Mouse (Mus musculus) liver, embryonic 14.5 days (tissue): ENCODE data around the gene Gkn2. TPM values are rescaled to one million over a fixed set of nuclear protein-coding genes. Genes with fewer than 3 reads are reported as not detected.

Source experiments
- ATAC-seq: fragments of 200-750 bp; cut with Nextera tagmentation; 2 replicates; pipeline ENCODE4 v1.8.0; 2017; ENCODE audit warnings: moderate number of reproducible peaks, mild to moderate bottlenecking, moderate library complexity; ENCODE audit not compliant: insufficient read depth
- DNase-seq, 3 experiments: peaks; one replicate each; pipeline ENCODE4 v3.0.0-alpha.2; 2012 to 2013; ENCODE audit warnings: low read depth in 3 of 3, low spot score in 3 of 3
- H3K27ac ChIP-seq: fragments of 300-500 bp; sonication (generic); 2 replicates; pipeline ENCODE4 v1.5.1; 2014; ENCODE audit warnings: moderate library complexity, mild to moderate bottlenecking, control low read depth, inconsistent platforms
- H3K27me3 ChIP-seq: fragments of 300-500 bp; sonication (generic); 2 replicates; pipeline ENCODE4 v1.6.1; 2014; ENCODE audit warnings: mild to moderate bottlenecking, low read length, moderate library complexity; ENCODE audit not compliant: control insufficient read depth, insufficient read depth
- H3K36me3 ChIP-seq: fragments of 300-500 bp; sonication (generic); replicated peaks from 2 replicates; pipeline ENCODE4 v1.6.1; 2014; ENCODE audit warnings: low read depth; ENCODE audit not compliant: control insufficient read depth, insufficient read depth
- H3K4me1 ChIP-seq, 2 experiments: fragments of 200-500 bp in 1 of 2; fragments of 300-500 bp in 1 of 2; sonication (generic) in 1 of 2; replicated peaks; 2 replicates each; pipeline ENCODE4 v1.6.1; 2012 to 2014; ENCODE audit warnings: antibody characterized with exemption in 1 of 2, inconsistent platforms in 1 of 2, low read length in 1 of 2; ENCODE audit not compliant: control insufficient read depth in 2 of 2, insufficient read depth in 2 of 2
- H3K4me2 ChIP-seq: fragments of 300-500 bp; sonication (generic); 2 replicates; pipeline ENCODE4 v1.6.1; 2014; ENCODE audit warnings: low read depth, mild to moderate bottlenecking, control low read depth, moderate library complexity
- H3K4me3 ChIP-seq, 2 experiments: fragments of 200-500 bp in 1 of 2; fragments of 300-500 bp in 1 of 2; sonication (generic) in 1 of 2; 2 replicates each; pipeline ENCODE4 v1.5.1; 2012 to 2014; ENCODE audit warnings: low read depth in 2 of 2, low read length in 2 of 2, mild to moderate bottlenecking in 2 of 2, control low read depth in 1 of 2, inconsistent platforms in 1 of 2, moderate library complexity in 1 of 2; ENCODE audit not compliant: insufficient read depth in 1 of 2
- H3K9ac ChIP-seq: fragments of 300-500 bp; sonication (generic); replicated peaks from 2 replicates; pipeline ENCODE4 v1.6.1; 2014; ENCODE audit warnings: mild to moderate bottlenecking, control low read depth, moderate library complexity
- H3K9me3 ChIP-seq: fragments of 300-500 bp; sonication (generic); 2 replicates; pipeline ENCODE4 v1.6.1; 2016; ENCODE audit warnings: low read length, mixed read lengths; ENCODE audit not compliant: control insufficient read depth
- CTCF ChIP-seq: IDR thresholded peaks from 2 replicates; pipeline ENCODE4 v1.5.1; 2016; ENCODE audit warnings: antibody characterized with exemption, low read depth, control low read depth
- EP300 ChIP-seq: IDR thresholded peaks from 2 replicates; pipeline ENCODE4 v1.6.1; 2016; ENCODE audit warnings: antibody characterized with exemption, low read depth
- WGBS: fragments of 180-500 bp; shearing (Covaris S2); extraction: QIAGEN DNeasy Blood & Tissue Kit; methylation state at CpG from one replicate; pipeline ENCODE4 v1.1.7; 2014; ENCODE audit not compliant: insufficient replicate concordance; 5-methylcytosine and 5-hydroxymethylcytosine counted together
- polyA plus RNA-seq, 2 experiments: library from polyadenylated mRNA; depleted of rRNA in 1 of 2; stranded (reverse) in 1 of 2; unstranded in 1 of 2; fragments of >200 nt; fragmentation: Nextera tagmentation in 1 of 2; extraction: Ambion mirVana in 1 of 2; gene quantifications; 2 replicates each; pipeline versions ENCODE4 v1.2.1 to v1.2.3; 2012 to 2014

The Gkn2 gene
- polyA plus RNA-seq, 2 experiments = not detected

DNA sequence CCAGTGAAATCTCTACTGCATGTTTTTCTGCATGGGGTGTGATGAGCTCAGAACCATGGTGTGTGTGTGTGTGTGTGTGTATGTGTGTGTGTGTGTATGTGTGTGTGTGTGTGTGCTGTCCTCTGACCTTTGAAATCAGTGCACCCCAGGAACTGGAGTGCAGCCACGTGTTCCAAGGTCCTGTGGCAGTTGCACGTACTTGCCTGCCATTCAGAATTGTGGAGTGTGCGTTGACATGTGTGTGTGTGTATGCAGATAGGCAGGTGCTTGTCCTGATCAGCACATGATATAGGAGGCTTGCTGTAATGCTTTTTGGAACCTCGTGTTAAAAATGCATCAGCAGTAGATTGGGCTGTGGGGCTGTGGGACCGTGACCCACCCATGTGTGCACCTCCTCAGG is 53.8 kb downstream of the Gkn2 start:
- H3K9me3 ChIP-seq = no peaks in the 10 kb centered on the region
- ATAC-seq = no peak
- no peak overlapping the region for H3K4me3 ChIP-seq
- no peak overlapping the region for H3K4me2 ChIP-seq
- no peak overlapping the region for H3K9ac ChIP-seq
- H3K4me1 ChIP-seq = peaks cover 0 to 3% of the 10 kb centered on the region in 2 experiments; a peak in 1 of 4 replicates
- no peak for TF ChIP-seq EP300
- TF ChIP-seq CTCF = no peak
- no peak for DNase-seq
- H3K27me3 ChIP-seq = no peaks in the 10 kb centered on the region
- H3K27ac ChIP-seq = no peak overlapping the region
- 58% methylated on average over 5 of the region's 5 CpGs for WGBS
- no peaks in the 10 kb centered on the region for H3K36me3 ChIP-seq

DNA sequence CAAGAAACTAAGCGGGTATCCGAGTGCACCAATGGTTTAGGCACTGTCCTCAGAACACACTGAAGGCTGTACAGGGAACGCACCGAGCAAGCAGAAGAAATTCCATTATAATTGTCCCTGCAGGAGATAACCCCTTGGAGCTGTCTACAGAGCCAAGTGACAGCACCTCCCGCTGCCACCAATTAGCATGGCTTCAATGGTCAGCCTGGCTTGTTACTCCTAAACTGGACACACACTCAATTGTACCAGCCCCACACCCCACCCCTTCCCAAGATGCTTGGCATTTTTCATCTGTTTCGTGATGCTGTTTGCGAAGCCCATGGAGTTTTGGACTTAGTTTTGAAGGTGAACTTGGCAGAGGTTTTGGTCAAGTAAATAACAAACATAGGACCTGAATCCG is 54.5 kb downstream of the Gkn2 start:
- DNase-seq (no peak), ATAC-seq (no peak)
- H3K27me3 ChIP-seq = no peaks in the 10 kb centered on the region
- no peak overlapping the region for H3K4me2 ChIP-seq
- no peaks in the 10 kb centered on the region for H3K36me3 ChIP-seq
- H3K27ac ChIP-seq = no peak overlapping the region
- no peaks in the 10 kb centered on the region for H3K9me3 ChIP-seq
- 68% methylated on average over 8 of the region's 8 CpGs for WGBS
- TF ChIP-seq EP300 (no peak), CTCF (no peak)
- H3K4me3 ChIP-seq = no peak overlapping the region
- peaks cover 0 to 3% of the 10 kb centered on the region in 2 experiments; a peak in 1 of 4 replicates for H3K4me1 ChIP-seq
- no peak overlapping the region for H3K9ac ChIP-seq

DNA sequence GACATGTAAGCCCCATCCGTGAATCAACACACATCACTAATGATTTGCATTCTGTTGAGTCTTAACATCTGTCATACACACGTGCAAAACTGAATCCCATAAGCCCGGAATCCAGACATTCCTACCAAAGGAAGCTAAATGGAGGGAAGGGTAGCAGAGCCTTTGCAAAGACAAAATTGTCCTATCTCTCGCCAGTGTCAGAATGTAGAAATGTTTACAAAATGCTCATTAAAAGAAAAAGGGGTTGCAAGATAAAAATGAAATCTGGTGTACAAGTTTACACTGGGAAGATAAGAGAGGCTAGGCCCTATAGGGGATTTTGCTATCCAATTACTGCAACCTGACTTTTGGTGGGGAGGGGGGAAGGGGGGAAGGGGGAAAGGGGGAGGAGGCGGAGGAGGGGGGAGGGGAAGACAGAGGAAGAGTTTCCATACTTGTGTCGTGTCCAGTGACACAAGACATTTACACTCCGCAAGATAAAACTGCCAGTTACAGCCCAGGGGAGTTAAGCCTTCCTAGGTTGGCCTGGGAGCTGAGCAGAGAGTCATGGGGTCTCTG is 55.4 kb downstream of the Gkn2 start, which contains the start of gene Bmp10:
Gene Bmp10 (plus strand): TSS at position 508 of the 558 bp plus-strand sequence.
- 55% methylated on average over 7 of the region's 7 CpGs for WGBS
- no peaks in the 10 kb centered on the region for H3K27me3 ChIP-seq
- H3K27ac ChIP-seq = no peak within 1 kb of the TSS
- H3K9me3 ChIP-seq = no peaks in the 10 kb centered on the region
- H3K4me1 ChIP-seq = peaks cover 0 to 3% of the 10 kb centered on the region in 2 experiments; a peak in 1 of 4 replicates
- H3K4me3 ChIP-seq = peak within 1 kb of the TSS in 1 of 2 experiments; percentile 34; a peak in 2 of 4 replicates
- no peak within 1 kb of the TSS for H3K9ac ChIP-seq
- H3K4me2 ChIP-seq = no peak within 1 kb of the TSS
- H3K36me3 ChIP-seq = no peaks in the 10 kb centered on the region
- no peak for TF ChIP-seq EP300
- TF ChIP-seq CTCF = no peak
- ATAC-seq (no peak), DNase-seq (no peak)

Other genes starting within 250 kb of the Gkn2 start
- gene Antxr1, start 37.5 kb upstream of the Gkn2 start, polyA plus RNA-seq (2012; rRNA removed) = 0.42 and 0.75 TPM in 2 replicates
- gene Antxr1, start 37.5 kb upstream of the Gkn2 start, polyA plus RNA-seq (2014; fragmentation: Nextera tagmentation; extraction: Ambion mirVana) = 0.27 and 0.40 TPM in 2 replicates
- not detected in 2 replicates for gene Gkn1, start 22.4 kb upstream of the Gkn2 start, polyA plus RNA-seq (2012; rRNA removed)
- not detected in 2 replicates for gene Gkn1, start 22.4 kb upstream of the Gkn2 start, polyA plus RNA-seq (2014; fragmentation: Nextera tagmentation; extraction: Ambion mirVana)
- gene Gkn3, start 15.6 kb downstream of the Gkn2 start, polyA plus RNA-seq (2012; rRNA removed) = 0.03 and 0.08 TPM in 2 replicates
- gene Gkn3, start 15.6 kb downstream of the Gkn2 start, polyA plus RNA-seq (2014; fragmentation: Nextera tagmentation; extraction: Ambion mirVana) = not detected in 2 replicates
- 0.60 and 0.65 TPM in 2 replicates for gene Bmp10, start 55.6 kb downstream of the Gkn2 start, polyA plus RNA-seq (2012; rRNA removed)
- 0.15 and 0.18 TPM in 2 replicates for gene Bmp10, start 55.6 kb downstream of the Gkn2 start, polyA plus RNA-seq (2014; fragmentation: Nextera tagmentation; extraction: Ambion mirVana)
- gene Arhgap25, start 159.9 kb downstream of the Gkn2 start, polyA plus RNA-seq (2012; rRNA removed) = 1.2 and 1.5 TPM in 2 replicates
- 2.3 and 2.6 TPM in 2 replicates for gene Arhgap25, start 159.9 kb downstream of the Gkn2 start, polyA plus RNA-seq (2014; fragmentation: Nextera tagmentation; extraction: Ambion mirVana)
- 2.9 TPM in 2 replicates for gene Prokr1, start 217.4 kb downstream of the Gkn2 start, polyA plus RNA-seq (2012; rRNA removed)
- gene Prokr1, start 217.4 kb downstream of the Gkn2 start, polyA plus RNA-seq (2014; fragmentation: Nextera tagmentation; extraction: Ambion mirVana) = 4.6 and 4.9 TPM in 2 replicates